Mouse (Mus musculus) hindbrain, embryonic 13.5 days (tissue): ENCODE data around the gene Cebpe. TPM values are rescaled to one million over a fixed set of nuclear protein-coding genes. Genes with fewer than 3 reads are reported as not detected.

Experiments used
- ATAC-seq: fragments of 200-750 bp; cut with Nextera tagmentation; 2 replicates; pipeline ENCODE4 v1.8.0; 2017; ENCODE audit warnings: moderate TSS enrichment; ENCODE audit not compliant: low FRiP score
- H3K27ac ChIP-seq: fragments of 300-500 bp; sonication (generic); 2 replicates; pipeline ENCODE4 v1.5.1; 2015; ENCODE audit warnings: inconsistent platforms, mild to moderate bottlenecking, moderate library complexity
- H3K27me3 ChIP-seq: fragments of 300-500 bp; sonication (generic); 2 replicates; pipeline ENCODE4 v1.6.1; 2015; ENCODE audit warnings: mild to moderate bottlenecking, inconsistent platforms
- H3K36me3 ChIP-seq: fragments of 300-500 bp; sonication (generic); 2 replicates; pipeline ENCODE4 v1.6.1; 2015; ENCODE audit warnings: mild to moderate bottlenecking, inconsistent platforms
- H3K4me1 ChIP-seq: fragments of 300-500 bp; sonication (generic); replicated peaks from 2 replicates; pipeline ENCODE4 v1.6.1; 2015; ENCODE audit warnings: inconsistent platforms
- H3K4me2 ChIP-seq: fragments of 300-500 bp; sonication (generic); 2 replicates; pipeline ENCODE4 v1.6.1; 2015; ENCODE audit warnings: inconsistent platforms, mild to moderate bottlenecking, moderate library complexity
- H3K4me3 ChIP-seq: fragments of 300-500 bp; sonication (generic); 2 replicates; pipeline ENCODE4 v1.5.1; 2015; ENCODE audit warnings: mild to moderate bottlenecking, inconsistent platforms
- H3K9ac ChIP-seq: fragments of 300-500 bp; sonication (generic); 2 replicates; pipeline ENCODE4 v1.6.1; 2015; ENCODE audit warnings: mild to moderate bottlenecking, inconsistent platforms
- H3K9me3 ChIP-seq: fragments of 300-500 bp; sonication (generic); 2 replicates; pipeline ENCODE4 v1.6.1; 2016; ENCODE audit warnings: inconsistent platforms
- WGBS: fragments of 180-500 bp; shearing (Covaris S2); methylation state at CpG from one replicate; pipeline ENCODE4 v1.1.7; 2015; 5-methylcytosine and 5-hydroxymethylcytosine counted together
- polyA plus RNA-seq: library from polyadenylated mRNA; unstranded; fragments of >200 nt; fragmentation: Nextera tagmentation; extraction: Ambion mirVana; gene quantifications from 2 replicates; pipeline ENCODE4 v1.2.1, GENCODE M21; 2015

Cebpe gene
- polyA plus RNA-seq, 1 experiment from 2014 or later = not detected

DNA sequence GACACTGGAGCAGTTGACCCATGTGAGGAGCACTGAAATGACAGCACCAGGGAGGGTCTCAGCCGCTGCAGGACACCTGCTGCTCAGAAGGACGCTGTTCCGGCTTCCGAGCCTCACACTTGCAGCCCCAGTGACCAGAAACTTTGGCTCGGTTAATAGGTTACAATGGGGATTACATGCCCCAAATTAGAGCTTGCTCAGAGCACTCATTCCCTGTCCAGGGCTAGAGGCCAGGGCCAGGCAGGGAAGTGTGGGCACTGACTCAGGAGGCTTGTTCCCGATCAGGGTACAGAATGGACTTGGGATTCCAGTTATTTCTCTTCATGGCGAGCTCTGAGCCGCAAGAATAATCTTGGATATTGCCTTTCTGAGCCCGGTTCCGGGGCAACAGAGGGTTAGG, 25.7 kb upstream of the Cebpe start:
- H3K4me3 ChIP-seq = no peak overlapping the region
- 68% methylated on average over 10 of the region's 10 CpGs for WGBS
- H3K27ac ChIP-seq = peak overlapping the region; percentile 48
- no peak overlapping the region; the same call in 1 of the 2 replicates for H3K9ac ChIP-seq
- no peaks in the 10 kb centered on the region for H3K27me3 ChIP-seq
- no peaks in the 10 kb centered on the region for H3K9me3 ChIP-seq
- no peak overlapping the region for H3K4me2 ChIP-seq
- ATAC-seq = no peak
- H3K36me3 ChIP-seq = no peaks in the 10 kb centered on the region
- H3K4me1 ChIP-seq = peaks cover 11% of the 10 kb centered on the region

DNA sequence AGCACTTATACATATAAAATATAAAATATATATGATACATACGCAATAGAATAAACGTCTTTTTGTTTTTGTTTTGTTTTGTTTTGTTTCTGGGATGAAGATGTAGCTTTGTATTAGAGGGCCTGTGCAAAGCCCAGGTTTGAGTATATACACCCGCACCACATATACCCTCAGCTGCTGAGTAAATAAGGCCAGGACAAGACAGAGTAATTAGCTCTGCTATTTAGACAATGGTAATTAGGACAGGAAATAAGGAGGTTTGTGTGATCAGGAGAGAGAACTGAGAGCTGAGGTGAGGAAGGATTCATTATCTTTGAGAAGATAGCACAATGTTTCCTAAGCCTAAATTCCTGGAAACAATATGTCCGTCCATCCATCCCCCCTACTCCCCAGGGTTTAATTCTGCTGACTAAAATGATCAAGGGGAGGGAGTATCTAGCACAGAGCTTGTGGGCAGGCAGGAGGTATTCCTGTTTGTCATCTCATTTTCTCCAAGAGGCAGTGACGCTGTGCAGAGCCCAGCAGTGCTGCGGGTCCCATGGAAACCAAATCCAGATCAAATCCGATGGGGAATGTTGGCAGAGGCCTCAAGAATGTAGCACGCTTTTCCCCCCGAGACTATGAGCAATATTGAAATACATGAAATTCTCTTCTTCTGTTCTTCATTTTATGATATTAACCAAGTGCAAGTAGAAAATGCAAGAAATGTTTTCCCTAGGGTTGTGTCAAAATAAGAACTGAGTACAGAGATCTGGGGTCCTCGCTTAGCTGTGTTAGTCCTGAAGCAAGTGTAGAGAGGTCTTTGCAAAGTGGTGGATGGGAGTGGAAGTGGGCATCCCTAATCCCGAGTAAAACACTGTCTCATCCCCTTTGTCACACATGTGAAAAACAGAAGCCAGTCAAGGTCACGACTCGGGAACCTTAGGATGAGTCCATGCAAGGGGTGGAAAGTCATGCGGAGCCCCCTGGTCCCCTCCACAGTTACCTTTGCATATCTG, 24.9 kb upstream of the Cebpe start:
- peak overlapping the region; percentile 48 for H3K27ac ChIP-seq
- ATAC-seq = peak; percentile 73
- peaks cover 11% of the 10 kb centered on the region for H3K4me1 ChIP-seq
- H3K36me3 ChIP-seq = no peaks in the 10 kb centered on the region
- no peak overlapping the region for H3K4me2 ChIP-seq
- WGBS = 63% methylated on average over 14 of the region's 14 CpGs
- H3K9ac ChIP-seq = no peak overlapping the region
- no peaks in the 10 kb centered on the region for H3K27me3 ChIP-seq
- no peak overlapping the region for H3K4me3 ChIP-seq
- no peaks in the 10 kb centered on the region for H3K9me3 ChIP-seq

DNA sequence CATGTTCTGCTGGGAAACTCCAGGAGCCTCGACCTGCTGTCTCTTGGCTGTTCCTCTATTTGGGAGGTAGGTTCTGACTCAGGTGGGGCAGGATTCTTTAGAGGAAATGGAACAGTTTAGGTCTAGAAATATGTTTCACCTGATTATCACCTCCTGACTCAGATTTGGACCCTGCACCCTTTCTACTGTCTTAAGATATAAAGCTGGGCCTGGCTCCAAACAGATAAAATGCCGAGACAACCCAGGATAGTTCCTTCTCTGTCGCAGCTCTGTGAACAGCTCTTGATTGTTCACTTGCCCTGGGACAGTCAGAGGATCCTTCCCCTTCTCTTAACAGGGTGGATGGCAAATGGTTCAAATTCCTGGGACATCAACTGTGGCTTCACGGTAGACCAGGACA, 23.2 kb upstream of the Cebpe start:
- 87% methylated on average over 4 of the region's 4 CpGs for WGBS
- no peak overlapping the region for H3K9ac ChIP-seq

DNA sequence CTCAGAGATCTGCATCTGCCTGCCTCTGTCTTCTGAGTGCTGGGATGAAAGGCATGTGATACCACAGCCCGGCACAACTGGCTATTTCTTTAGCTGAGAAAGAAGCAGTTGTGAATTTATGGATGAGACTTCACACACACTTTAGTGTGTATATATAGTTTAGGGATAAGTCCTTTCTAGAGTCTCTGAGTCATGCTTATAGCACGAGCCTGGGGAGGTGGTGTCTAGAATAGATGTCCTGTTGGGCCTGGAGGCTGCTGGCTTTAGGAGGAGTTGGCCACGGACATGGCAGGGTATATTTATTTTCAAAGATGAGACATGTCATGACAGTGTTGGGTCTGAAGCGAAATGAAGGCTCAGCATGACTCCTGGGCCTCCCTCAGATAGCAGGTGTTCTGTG, 22.0 kb upstream of the Cebpe start:
- ATAC-seq = no peak
- H3K27me3 ChIP-seq = no peaks in the 10 kb centered on the region
- no peaks in the 10 kb centered on the region for H3K36me3 ChIP-seq
- H3K4me1 ChIP-seq = peaks cover 11% of the 10 kb centered on the region
- H3K4me2 ChIP-seq = no peak overlapping the region
- no peak overlapping the region for H3K9ac ChIP-seq
- no peak overlapping the region for H3K4me3 ChIP-seq
- 73% methylated on average over 4 of the region's 4 CpGs for WGBS
- H3K27ac ChIP-seq = no peak overlapping the region
- H3K9me3 ChIP-seq = no peaks in the 10 kb centered on the region

More for the DNA sequence above, 23.2 kb upstream of the Cebpe start:
- ATAC-seq = no peak
- Histone ChIP-seq H3K4me1 (peaks cover 11% of the 10 kb centered on the region), H3K27ac (no peak overlapping the region), H3K9me3 (no peaks in the 10 kb centered on the region), H3K27me3 (no peaks in the 10 kb centered on the region), H3K4me2 (no peak overlapping the region), H3K36me3 (no peaks in the 10 kb centered on the region), H3K4me3 (no peak overlapping the region)

DNA sequence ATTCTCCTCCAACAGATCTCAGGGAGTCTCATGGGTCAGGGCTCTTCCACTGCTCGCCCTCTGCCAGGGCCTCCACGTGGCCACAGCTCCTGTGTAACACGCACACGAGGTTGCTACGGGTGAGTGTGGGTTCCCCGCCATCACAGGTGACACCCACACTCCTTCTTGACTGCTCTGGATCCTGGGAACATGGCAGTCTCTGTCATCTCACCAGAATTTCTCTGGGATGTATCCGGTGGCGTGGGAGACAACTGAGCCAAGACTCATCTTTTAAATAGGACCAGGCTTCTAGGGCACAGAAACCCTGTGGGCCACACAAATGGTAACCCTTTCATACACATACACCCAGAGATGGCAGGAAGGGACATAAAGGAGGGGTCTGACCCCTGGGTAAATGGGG, 20.2 kb upstream of the Cebpe start:
- Histone ChIP-seq H3K9me3 (no peaks in the 10 kb centered on the region), H3K27ac (no peak overlapping the region), H3K27me3 (no peaks in the 10 kb centered on the region), H3K36me3 (no peaks in the 10 kb centered on the region), H3K4me1 (peaks cover 8% of the 10 kb centered on the region), H3K9ac (no peak overlapping the region), H3K4me2 (no peak overlapping the region), H3K4me3 (no peak overlapping the region)
- 92% methylated on average over 8 of the region's 8 CpGs for WGBS
- no peak for ATAC-seq

DNA sequence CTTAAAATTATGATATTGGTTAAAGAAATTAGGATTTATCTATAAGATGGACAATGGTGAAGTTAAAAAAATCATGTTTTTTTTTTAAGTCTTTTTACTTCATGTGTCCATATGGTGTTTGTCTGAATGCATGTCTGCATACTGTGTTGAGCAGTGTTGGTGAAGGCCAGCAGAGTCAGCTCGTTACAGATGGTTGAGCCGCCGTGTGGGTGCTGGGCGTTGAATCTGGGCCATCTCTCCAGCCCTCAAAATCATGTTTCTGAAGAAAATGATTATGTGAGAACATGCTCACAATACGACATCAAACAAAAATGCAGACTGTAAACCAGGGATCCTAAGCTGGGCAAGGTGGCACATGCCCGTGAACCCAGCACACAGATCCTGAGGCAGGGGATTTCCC, 18.3 kb upstream of the Cebpe start:
- no peak for ATAC-seq
- 98% methylated on average over 6 of the region's 6 CpGs for WGBS
- H3K36me3 ChIP-seq = no peaks in the 10 kb centered on the region
- H3K4me3 ChIP-seq = no peak overlapping the region
- H3K27me3 ChIP-seq = no peaks in the 10 kb centered on the region
- H3K4me2 ChIP-seq = no peak overlapping the region
- H3K27ac ChIP-seq = no peak overlapping the region
- H3K9me3 ChIP-seq = no peaks in the 10 kb centered on the region
- H3K9ac ChIP-seq = no peak overlapping the region
- no peaks in the 10 kb centered on the region; the same call in 1 of the 2 replicates for H3K4me1 ChIP-seq

DNA sequence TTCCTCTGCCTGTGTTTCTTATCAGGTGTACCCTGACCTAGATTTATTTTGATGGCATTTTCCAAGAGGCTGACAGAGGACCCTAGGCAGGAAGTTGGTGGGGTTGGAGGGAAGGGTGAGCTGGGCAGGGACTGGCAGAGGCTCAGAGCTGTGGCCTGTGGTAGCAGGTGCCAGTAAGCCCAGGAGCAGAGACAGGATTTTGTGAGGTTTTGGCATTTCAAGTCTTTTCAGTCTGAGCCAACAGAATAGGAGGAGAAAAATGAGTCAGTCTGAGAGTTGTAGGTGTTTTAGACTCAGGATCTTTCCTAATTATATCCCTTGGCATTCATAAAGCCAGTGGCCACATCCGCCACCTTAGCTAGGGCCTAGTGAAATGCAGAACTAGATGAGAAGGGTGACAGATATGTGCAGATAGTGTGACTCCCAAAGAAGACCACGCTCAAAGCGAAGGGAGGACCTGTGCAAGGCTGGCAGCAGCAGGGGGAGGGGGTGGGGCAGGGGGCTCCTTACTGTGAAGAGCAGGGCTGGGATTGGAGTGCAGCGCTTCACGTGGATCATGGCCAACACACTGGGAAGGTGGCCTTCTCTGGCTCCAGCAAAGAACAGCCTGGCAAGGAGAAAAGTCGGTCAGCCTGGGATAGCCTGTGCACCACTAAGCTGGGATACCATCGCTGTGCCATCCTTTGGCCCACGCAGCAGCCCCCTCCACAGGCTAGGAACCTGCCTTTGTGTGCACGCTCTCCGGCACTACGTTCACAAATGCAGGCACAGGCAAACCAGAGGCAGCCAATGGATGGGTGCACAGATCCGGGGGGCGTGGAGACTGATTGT, 17.1 kb upstream of the Cebpe start:
- Histone ChIP-seq H3K9me3 (no peaks in the 10 kb centered on the region), H3K4me1 (no peaks in the 10 kb centered on the region; the same call in 1 of the 2 replicates), H3K4me3 (no peak overlapping the region), H3K4me2 (no peak overlapping the region), H3K9ac (no peak overlapping the region), H3K27ac (no peak overlapping the region), H3K27me3 (no peaks in the 10 kb centered on the region), H3K36me3 (no peaks in the 10 kb centered on the region)
- WGBS = 63% methylated on average over 13 of the region's 13 CpGs
- ATAC-seq = no peak

DNA sequence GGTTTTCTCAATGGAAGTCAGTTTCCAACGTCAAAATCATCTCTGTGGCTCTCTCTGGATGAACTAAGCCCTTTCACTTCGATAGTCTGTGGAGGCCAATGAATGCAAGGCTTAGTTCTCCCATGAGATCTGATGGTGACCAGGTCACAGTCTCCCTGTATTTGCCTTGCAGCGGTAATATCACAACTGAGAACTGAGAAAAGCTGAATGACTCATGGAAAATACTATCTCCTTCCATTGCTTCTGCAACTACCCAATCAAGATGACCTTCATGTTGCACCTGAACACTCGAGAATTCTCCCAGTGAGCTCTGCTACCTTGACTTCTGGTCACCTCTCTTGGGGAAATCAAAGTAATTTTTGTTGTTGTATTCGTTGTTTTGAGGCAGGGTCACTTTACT, 15.6 kb upstream of the Cebpe start:
- H3K4me1 ChIP-seq = no peaks in the 10 kb centered on the region; the same call in 1 of the 2 replicates
- H3K9me3 ChIP-seq = no peaks in the 10 kb centered on the region
- WGBS = 76% methylated on average over 5 of the region's 5 CpGs
- H3K4me2 ChIP-seq = no peak overlapping the region
- H3K27ac ChIP-seq = no peak overlapping the region
- no peak for ATAC-seq
- no peak overlapping the region for H3K4me3 ChIP-seq
- no peak overlapping the region for H3K9ac ChIP-seq
- no peaks in the 10 kb centered on the region for H3K27me3 ChIP-seq
- no peaks in the 10 kb centered on the region for H3K36me3 ChIP-seq

DNA sequence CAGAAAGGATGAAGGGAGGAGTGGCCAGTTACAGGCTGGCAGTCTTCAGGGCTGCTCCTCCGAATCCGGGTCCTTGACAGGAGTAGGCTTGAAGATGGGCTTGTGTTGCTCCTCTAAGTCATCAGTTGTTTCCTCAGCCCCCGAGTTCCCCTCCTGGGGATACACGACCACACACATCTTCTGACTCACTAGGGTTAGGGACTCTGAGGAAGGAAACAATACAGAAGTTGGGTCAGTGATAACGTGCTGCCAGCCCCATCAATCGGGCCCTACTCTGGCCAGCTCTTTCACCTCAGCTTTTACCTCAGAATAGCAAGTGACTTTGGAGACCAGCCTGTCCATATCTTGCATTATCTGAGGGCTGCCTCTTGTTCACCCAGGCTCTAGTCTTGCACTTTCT, 12.1 kb upstream of the Cebpe start:
- ATAC-seq = no peak
- WGBS = 89% methylated on average over 6 of the region's 6 CpGs
- Histone ChIP-seq H3K4me2 (no peak overlapping the region), H3K36me3 (no peaks in the 10 kb centered on the region), H3K27me3 (no peaks in the 10 kb centered on the region), H3K4me3 (no peak overlapping the region), H3K4me1 (no peaks in the 10 kb centered on the region; the same call in 1 of the 2 replicates), H3K27ac (no peak overlapping the region), H3K9ac (no peak overlapping the region), H3K9me3 (no peaks in the 10 kb centered on the region)

DNA sequence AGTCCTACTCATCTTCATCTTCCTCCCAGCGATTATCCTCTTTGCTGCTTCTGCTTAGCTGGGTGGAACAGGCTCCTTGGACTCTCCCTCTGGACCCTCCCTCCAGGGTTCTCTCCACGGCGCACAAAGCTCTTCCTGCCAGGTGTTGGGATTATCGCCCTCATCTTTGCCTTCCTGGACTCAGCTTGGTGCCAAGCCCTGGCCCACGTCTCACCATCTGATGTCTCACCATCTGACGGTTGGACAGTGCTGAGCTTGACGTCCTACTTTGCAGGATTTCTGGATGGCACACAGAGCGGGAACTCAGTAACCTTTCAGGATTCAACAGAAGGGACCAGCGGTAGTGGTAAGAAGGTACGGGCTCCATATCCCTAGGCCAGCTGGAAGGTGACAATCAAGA, 9.7 kb upstream of the Cebpe start:
- Histone ChIP-seq H3K4me3 (no peak overlapping the region), H3K4me2 (no peak overlapping the region), H3K36me3 (no peaks in the 10 kb centered on the region), H3K9me3 (no peaks in the 10 kb centered on the region), H3K4me1 (no peaks in the 10 kb centered on the region), H3K27me3 (no peaks in the 10 kb centered on the region), H3K9ac (no peak overlapping the region), H3K27ac (no peak overlapping the region)
- 84% methylated on average over 10 of the region's 10 CpGs for WGBS
- no peak for ATAC-seq

DNA sequence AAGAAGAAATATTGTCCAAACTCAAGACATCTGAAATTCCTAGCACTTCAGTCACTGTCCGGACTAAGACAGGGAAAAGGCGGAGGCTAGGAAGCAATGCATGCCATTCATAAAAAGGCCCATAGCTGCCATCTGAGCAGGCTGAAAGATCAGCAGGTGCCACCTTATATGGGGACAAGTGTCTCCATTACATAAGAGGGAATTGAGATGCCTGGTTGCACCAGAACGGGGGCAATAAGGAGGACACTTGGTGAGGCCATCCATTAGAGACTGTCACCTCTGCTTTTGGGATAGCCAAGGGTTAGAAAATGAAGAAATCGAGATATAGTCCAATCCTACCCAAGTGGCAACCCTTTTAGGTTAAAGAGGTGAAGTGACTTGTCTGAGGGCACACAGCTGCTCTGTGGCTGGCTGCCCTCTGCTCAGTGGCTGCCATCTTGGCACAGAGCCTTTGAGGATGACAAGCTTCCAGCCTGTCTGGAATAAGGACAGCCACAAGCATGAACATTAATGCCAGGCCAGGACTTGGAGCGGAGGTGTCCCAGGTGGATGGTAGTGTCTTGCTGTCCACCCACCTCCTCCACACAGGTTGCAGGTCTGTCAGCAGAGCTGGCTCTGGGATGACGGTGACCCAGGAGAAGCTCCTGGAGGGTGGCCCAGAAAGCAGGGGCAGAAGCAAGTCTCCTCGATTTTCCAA, 8.8 kb upstream of the Cebpe start:
- H3K27me3 ChIP-seq = 0 out of 2 replicates have a peak, but pooled peaks cover 3% of the 10 kb centered on the region
- ATAC-seq = no peak
- no peaks in the 10 kb centered on the region for H3K4me1 ChIP-seq
- no peak overlapping the region for H3K27ac ChIP-seq
- no peak overlapping the region for H3K4me2 ChIP-seq
- no peaks in the 10 kb centered on the region for H3K36me3 ChIP-seq
- no peaks in the 10 kb centered on the region for H3K9me3 ChIP-seq
- no peak overlapping the region for H3K9ac ChIP-seq
- H3K4me3 ChIP-seq = no peak overlapping the region
- WGBS = 93% methylated on average over 7 of the region's 7 CpGs

DNA sequence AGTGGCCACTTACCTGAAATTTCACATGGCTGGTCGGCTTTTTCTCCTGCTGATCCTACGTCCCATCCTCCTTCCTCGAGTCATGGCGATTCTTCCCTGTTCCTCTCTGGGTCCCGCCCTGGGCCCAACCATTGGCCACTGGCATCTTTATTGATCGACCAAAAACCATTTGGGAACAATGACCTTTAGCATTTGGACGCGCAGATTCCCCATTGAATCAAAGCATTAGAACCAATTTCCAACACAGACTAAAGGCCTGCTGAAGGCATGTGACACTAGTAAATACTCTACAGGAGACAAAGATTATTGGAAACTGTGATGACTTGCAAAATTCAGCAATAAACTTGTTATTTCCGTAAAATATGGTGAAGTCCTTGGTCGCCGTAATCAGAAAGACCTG, 8.1 kb upstream of the Cebpe start:
- no peak overlapping the region for H3K9ac ChIP-seq
- 91% methylated on average over 11 of the region's 11 CpGs for WGBS
- H3K4me3 ChIP-seq = no peak overlapping the region
- H3K36me3 ChIP-seq = no peaks in the 10 kb centered on the region
- H3K4me1 ChIP-seq = peaks cover 3% of the 10 kb centered on the region; the same call in 1 of the 2 replicates
- H3K4me2 ChIP-seq = no peak overlapping the region
- 0 out of 2 replicates have a peak, but pooled peaks cover 3% of the 10 kb centered on the region for H3K27me3 ChIP-seq
- H3K9me3 ChIP-seq = no peaks in the 10 kb centered on the region
- no peak for ATAC-seq
- no peak overlapping the region for H3K27ac ChIP-seq
